Comparison of ENCODE assay signal across 24 mouse cellular contexts in genomic region chr6:90377708-90378107, GRCm38 (mm10). TPM values are rescaled to one million over a fixed set of nuclear protein-coding genes. Genes with fewer than 3 reads are reported as not detected.
"Had no signal": no experiment of that assay in that cellular context is flagged by ENCODE, and none has a peak within 500 bp of the region (broad histone marks: within the 10 kb centered on the region; RNA-seq: fewer than 3 reads in every experiment).

No protein-coding gene starts in this region.

- DNase-seq: liver, postnatal 0 days; lung, adult 2 months; lung, postnatal 10 days; retina, postnatal 1 day; right cerebral cortex, adult 18-20 months; right cerebral cortex, postnatal 25 days; right cerebral cortex, postnatal 4 days; spleen, adult 18-20 months; thymus, adult 18-20 months; thymus, postnatal 14 days; thymus, postnatal 36 days had no signal

- ATAC-seq: liver, postnatal 0 days; midbrain, embryonic 13.5 days; midbrain, embryonic 15.5 days had no signal

- H3K4me2 ChIP-seq: liver, embryonic 15.5 days; lung, embryonic 15.5 days; midbrain, embryonic 11.5 days; midbrain, embryonic 13.5 days; midbrain, embryonic 15.5 days; neural tube, embryonic 12.5 days had no signal

- H3K9ac ChIP-seq: liver, embryonic 15.5 days; liver, postnatal 0 days; lung, embryonic 15.5 days; midbrain, embryonic 13.5 days; midbrain, embryonic 15.5 days; neural tube, embryonic 12.5 days had no signal

- H3K27me3 ChIP-seq: liver, embryonic 15.5 days; lung, embryonic 15.5 days; megakaryocyte, embryonic 14.5 days; midbrain, embryonic 13.5 days; midbrain, embryonic 15.5 days; neural tube, embryonic 12.5 days had no signal

- H3K9me3 ChIP-seq: liver, embryonic 15.5 days; lung, embryonic 15.5 days; megakaryocyte, embryonic 14.5 days; midbrain, embryonic 13.5 days; midbrain, embryonic 15.5 days; neural tube, embryonic 12.5 days had no signal

- H3K4me3 ChIP-seq: liver, embryonic 15.5 days; lung, embryonic 15.5 days; megakaryocyte, embryonic 14.5 days; midbrain, embryonic 13.5 days; midbrain, embryonic 15.5 days; neural tube, embryonic 12.5 days had no signal

- H3K27ac ChIP-seq: liver, embryonic 15.5 days; lung, embryonic 15.5 days; macrophage; midbrain, embryonic 13.5 days; midbrain, embryonic 15.5 days; neural tube, embryonic 12.5 days had no signal

- H3K4me1 ChIP-seq: lung, embryonic 15.5 days had no signal

RNA-seq across cellular contexts. Expression of gene Uroc1, which starts 44.6 kb away (rescaled TPM):
- total RNA-seq: midbrain, postnatal 0 days; monocyte, adult 5-6 weeks had no signal
- polyA plus RNA-seq: lung, embryonic 15.5 days; macrophage; midbrain, embryonic 11.5 days; midbrain, embryonic 13.5 days; midbrain, embryonic 15.5 days; midbrain, postnatal 0 days; neural tube, embryonic 12.5 days; neural tube, embryonic 14.5 days; small intestine, adult 2 months; stomach, embryonic 14.5 days had no signal

RNA-seq across cellular contexts. Expression of gene Cfap100, which starts 50.9 kb away (rescaled TPM):
- total RNA-seq: monocyte, adult 5-6 weeks had no signal
- polyA plus RNA-seq: liver, embryonic 15.5 days; macrophage; small intestine, adult 2 months had no signal

RNA-seq across cellular contexts. Expression of gene Chst13, which starts 52.7 kb away (rescaled TPM):
- total RNA-seq: midbrain, postnatal 0 days had no signal
- polyA plus RNA-seq: macrophage; midbrain, embryonic 11.5 days; midbrain, embryonic 13.5 days; midbrain, embryonic 15.5 days; neural tube, embryonic 12.5 days had no signal
